Mouse (Mus musculus) spleen, adult 2 months (tissue): Measurements from ENCODE around the gene Cntnap5a. TPM values are rescaled to one million over a fixed set of nuclear protein-coding genes. Genes with fewer than 3 reads are reported as not detected.
"Not testable (repeated sequence)": the region's sequence is repeated elsewhere in the genome, so short reads cannot be mapped to it uniquely, and the experiment has no call there.

Experiments
- DNase-seq, 2 experiments: peaks; one replicate each; pipeline versions ENCODE4 v3.0.0 to v3.0.0-alpha.2; 2012 to 2021; ENCODE audit warnings: low spot score in 2 of 2, low read depth in 1 of 2
- H3K27ac ChIP-seq: fragments of 200-500 bp; 2 replicates; pipeline ENCODE4 v1.5.1; 2012; ENCODE audit warnings: low read length, inconsistent platforms; ENCODE audit not compliant: insufficient read depth
- H3K27me3 ChIP-seq: fragments of 200-500 bp; 2 replicates; pipeline ENCODE4 v1.6.1; 2012; ENCODE audit warnings: mild to moderate bottlenecking, moderate library complexity, low read length, inconsistent platforms; ENCODE audit not compliant: control insufficient read depth, insufficient read depth
- H3K36me3 ChIP-seq: fragments of 200-500 bp; 2 replicates; pipeline ENCODE4 v1.6.1; 2012; ENCODE audit warnings: mild to moderate bottlenecking, low read length, inconsistent platforms; ENCODE audit not compliant: control insufficient read depth, insufficient read depth
- H3K4me1 ChIP-seq: fragments of 200-500 bp; 2 replicates; pipeline ENCODE4 v1.6.1; 2011; ENCODE audit warnings: inconsistent platforms; ENCODE audit not compliant: control insufficient read depth, insufficient read depth, insufficient read length
- H3K4me3 ChIP-seq: fragments of 200-500 bp; 2 replicates; pipeline ENCODE4 v1.5.1; 2011; ENCODE audit warnings: mild to moderate bottlenecking, inconsistent platforms; ENCODE audit not compliant: insufficient read depth, insufficient read length; ENCODE audit errors: extremely low read depth
- CTCF ChIP-seq: fragments of 200-500 bp; IDR thresholded peaks from 2 replicates; pipeline ENCODE4 v1.5.1; 2011; ENCODE audit warnings: mild to moderate bottlenecking, inconsistent platforms; ENCODE audit not compliant: insufficient read depth, insufficient read length, insufficient replicate concordance; ENCODE audit errors: extremely low read depth
- POLR2A ChIP-seq: fragments of 200-500 bp; IDR thresholded peaks from 2 replicates; pipeline ENCODE4 v1.6.1; 2011; ENCODE audit warnings: low read depth, low read length, inconsistent platforms
- WGBS: fragments of 180-500 bp; shearing (Covaris S2); methylation state at CpG from one replicate; pipeline ENCODE4 v1.1.7; 2018; 5-methylcytosine and 5-hydroxymethylcytosine counted together
- polyA plus RNA-seq: library from polyadenylated mRNA; depleted of rRNA; stranded (reverse); fragments of >200 nt; gene quantifications from 2 replicates; pipeline ENCODE4 v1.2.3, GENCODE M21; 2012

The Cntnap5a gene
- polyA plus RNA-seq, 1 experiment, result not detected

GRCm38 (mm10) chr1:116128450-116129246 is 444.1 kb downstream of the Cntnap5a start:
- DNase-seq, result no peak
- Histone ChIP-seq H3K27ac (no peak overlapping the region), H3K4me3 (no peak overlapping the region), H3K27me3 (no peaks in the 10 kb centered on the region), H3K4me1 (no peaks in the 10 kb centered on the region), H3K36me3 (no peaks in the 10 kb centered on the region)
- WGBS, result 53% methylated on average over 1 of the region's 1 CpGs
- TF ChIP-seq POLR2A (no peak), CTCF (no peak)

GRCm38 (mm10) chr1:116132471-116132870 is 447.9 kb downstream of the Cntnap5a start:
- DNase-seq, result no peak
- TF ChIP-seq CTCF (no peak), POLR2A (no peak)
- Histone ChIP-seq H3K27me3 (no peaks in the 10 kb centered on the region), H3K27ac (no peak overlapping the region), H3K4me1 (no peaks in the 10 kb centered on the region), H3K36me3 (no peaks in the 10 kb centered on the region), H3K4me3 (no peak overlapping the region)

- Histone ChIP-seq H3K4me3 (no peak overlapping the region), H3K36me3 (no peaks in the 10 kb centered on the region), H3K27ac (no peak overlapping the region), H3K27me3 (no peaks in the 10 kb centered on the region), H3K4me1 (no peaks in the 10 kb centered on the region)
- no peak for TF ChIP-seq POLR2A
- TF ChIP-seq CTCF, result no peak
- no peak for DNase-seq
Observed at GRCm38 (mm10) chr1:116149764-116150369, 465.3 kb downstream of the Cntnap5a start.

GRCm38 (mm10) chr1:116184471-116184870 is 499.9 kb downstream of the Cntnap5a start:
- no peaks in the 10 kb centered on the region for H3K36me3 ChIP-seq
- no peak overlapping the region for H3K4me3 ChIP-seq
- TF ChIP-seq POLR2A (no peak), CTCF (no peak)
- no peak overlapping the region for H3K27ac ChIP-seq
- no peaks in the 10 kb centered on the region for H3K27me3 ChIP-seq
- H3K4me1 ChIP-seq, result no peaks in the 10 kb centered on the region
- DNase-seq, result no peak
- 85% methylated on average over 2 of the region's 2 CpGs for WGBS

GRCm38 (mm10) chr1:116188142-116188541 is 503.6 kb downstream of the Cntnap5a start:
- not testable (repeated sequence) for DNase-seq, H3K4me3 ChIP-seq, H3K4me1 ChIP-seq, H3K36me3 ChIP-seq, H3K27ac ChIP-seq, H3K27me3 ChIP-seq
- 90% methylated on average over 1 of the region's 1 CpGs for WGBS

GRCm38 (mm10) chr1:116192299-116192698 is 507.7 kb downstream of the Cntnap5a start:
- H3K4me1 ChIP-seq, result no peaks in the 10 kb centered on the region
- no peak overlapping the region for H3K4me3 ChIP-seq
- no peak overlapping the region for H3K27ac ChIP-seq
- DNase-seq, result no peak
- no peaks in the 10 kb centered on the region for H3K36me3 ChIP-seq
- H3K27me3 ChIP-seq, result no peaks in the 10 kb centered on the region
- 86% methylated on average over 2 of the region's 2 CpGs for WGBS
- TF ChIP-seq POLR2A (no peak), CTCF (no peak)

GRCm38 (mm10) chr1:116216883-116217282 is 532.3 kb downstream of the Cntnap5a start:
- H3K27me3 ChIP-seq, result no peaks in the 10 kb centered on the region
- no peaks in the 10 kb centered on the region for H3K4me1 ChIP-seq
- H3K27ac ChIP-seq, result no peak overlapping the region
- no peak overlapping the region for H3K4me3 ChIP-seq
- no peak for TF ChIP-seq POLR2A
- DNase-seq, result no peak
- H3K36me3 ChIP-seq, result no peaks in the 10 kb centered on the region
